Mouse (Mus musculus) thymus, adult 2 months (tissue): ENCODE results near the gene Rsph10b. TPM values are rescaled to one million over a fixed set of nuclear protein-coding genes. Genes with fewer than 3 reads are reported as not detected.

Source experiments
- DNase-seq: peaks from one replicate; pipeline ENCODE4 v3.0.0; 2021
- H3K27ac ChIP-seq: fragments of 200-500 bp; 2 replicates; pipeline ENCODE4 v1.5.1; 2012; ENCODE audit warnings: low read length, control low read depth; ENCODE audit not compliant: control insufficient read depth, insufficient read depth
- H3K27me3 ChIP-seq: fragments of 200-500 bp; 2 replicates; pipeline ENCODE4 v1.6.1; 2012; ENCODE audit warnings: mild to moderate bottlenecking, low read length, moderate library complexity, mixed read lengths; ENCODE audit not compliant: control insufficient read depth, insufficient read depth
- H3K36me3 ChIP-seq: fragments of 200-500 bp; 2 replicates; pipeline ENCODE4 v1.6.1; 2012; ENCODE audit warnings: mild to moderate bottlenecking, low read length, moderate library complexity; ENCODE audit not compliant: control insufficient read depth, insufficient read depth
- H3K4me1 ChIP-seq: fragments of 200-500 bp; replicated peaks from 2 replicates; pipeline ENCODE4 v1.6.1; 2012; ENCODE audit warnings: low read length; ENCODE audit not compliant: control insufficient read depth, insufficient read depth
- H3K4me3 ChIP-seq: fragments of 200-500 bp; 2 replicates; pipeline ENCODE4 v1.5.1; 2012; ENCODE audit warnings: mild to moderate bottlenecking, low read length, control low read depth, moderate library complexity; ENCODE audit not compliant: control insufficient read depth, insufficient read depth
- CTCF ChIP-seq: fragments of 200-500 bp; IDR thresholded peaks from 2 replicates; pipeline ENCODE4 v1.5.1; 2012; ENCODE audit warnings: mild to moderate bottlenecking, control low read depth, low read length, moderate library complexity, borderline replicate concordance; ENCODE audit not compliant: control insufficient read depth, poor library complexity, insufficient read depth; ENCODE audit errors: extremely low read depth
- POLR2A ChIP-seq: fragments of 200-500 bp; IDR thresholded peaks from 2 replicates; pipeline ENCODE4 v1.6.1; 2012; ENCODE audit warnings: mild to moderate bottlenecking, low read length, control low read depth, moderate library complexity; ENCODE audit not compliant: control insufficient read depth, poor library complexity, insufficient read depth; ENCODE audit errors: extremely low read depth
- WGBS: fragments of 180-500 bp; shearing (Covaris S2); methylation state at CpG from one replicate; pipeline ENCODE4 v1.1.7; 2018; 5-methylcytosine and 5-hydroxymethylcytosine counted together
- polyA plus RNA-seq: library from polyadenylated mRNA; depleted of rRNA; stranded (reverse); fragments of >200 nt; gene quantifications from 2 replicates; pipeline ENCODE4 v1.2.3, GENCODE M21; 2012; rRNA removed

The Rsph10b gene
- polyA plus RNA-seq, 1 experiment = 0.54 TPM

GRCm38 (mm10) chr5:144026620-144027263, 93.9 kb downstream of the Rsph10b start, which contains the start of gene Ocm:
Gene Ocm, minus strand, starts transcription at chr5:144026670.
- DNase-seq = no peak
- Histone ChIP-seq H3K36me3 (no peaks in the 10 kb centered on the region), H3K27me3 (no peaks in the 10 kb centered on the region), H3K4me1 (no peaks in the 10 kb centered on the region), H3K4me3 (no peak within 1 kb of the TSS), H3K27ac (no peak within 1 kb of the TSS)
- 10% methylated on average over 11 of the region's 11 CpGs for WGBS
- TF ChIP-seq POLR2A = no peak
- no peak for TF ChIP-seq CTCF

- no peaks in the 10 kb centered on the region for H3K4me1 ChIP-seq
- no peaks in the 10 kb centered on the region for H3K36me3 ChIP-seq
- no peak overlapping the region for H3K27ac ChIP-seq
- H3K4me3 ChIP-seq = no peak overlapping the region
- no peaks in the 10 kb centered on the region for H3K27me3 ChIP-seq
- DNase-seq = no peak
- 90% methylated on average over 7 of the region's 7 CpGs for WGBS
- TF ChIP-seq CTCF (no peak), POLR2A (no peak)
Observed at GRCm38 (mm10) chr5:144032491-144032890, 99.7 kb downstream of the Rsph10b start.

- H3K27ac ChIP-seq = no peak overlapping the region
- H3K27me3 ChIP-seq = no peaks in the 10 kb centered on the region
- H3K36me3 ChIP-seq = no peaks in the 10 kb centered on the region
- no peak for TF ChIP-seq CTCF
- TF ChIP-seq POLR2A = no peak
- 87% methylated on average over 7 of the region's 7 CpGs for WGBS
- no peaks in the 10 kb centered on the region for H3K4me1 ChIP-seq
- no peak overlapping the region for H3K4me3 ChIP-seq
- no peak for DNase-seq
Observed at GRCm38 (mm10) chr5:144034567-144034966, 101.7 kb downstream of the Rsph10b start.

Other genes starting within 250 kb of the Rsph10b start
- 12.1 and 13.8 TPM in 2 replicates for gene Usp42, start 200.8 kb upstream of the Rsph10b start, polyA plus RNA-seq
- gene Eif2ak1, start 115.2 kb upstream of the Rsph10b start, polyA plus RNA-seq = 22.8 and 23.9 TPM in 2 replicates
- gene Ankrd61, start 35.4 kb upstream of the Rsph10b start, polyA plus RNA-seq = not detected in 2 replicates
- gene Aimp2, start 23.2 kb upstream of the Rsph10b start, polyA plus RNA-seq = 37.4 and 55.4 TPM in 2 replicates
- gene Pms2, start 23.1 kb upstream of the Rsph10b start, polyA plus RNA-seq = 8.2 and 9.5 TPM in 2 replicates
- 0.22 TPM in 1 of 2 replicates, not detected in the other for gene Gm42421, start 4.9 kb upstream of the Rsph10b start, polyA plus RNA-seq
- gene Ccz1, start 81.8 kb downstream of the Rsph10b start, polyA plus RNA-seq = 13.3 and 15.4 TPM in 2 replicates
- gene Ocm, start 93.6 kb downstream of the Rsph10b start, polyA plus RNA-seq = not detected in 2 replicates
- gene Lmtk2, start 167.4 kb downstream of the Rsph10b start, polyA plus RNA-seq = 13.3 and 18.7 TPM in 2 replicates